Mouse (Mus musculus): ENCODE measurements around the gene Pgs1. TPM values are rescaled to one million over a fixed set of nuclear protein-coding genes. Genes with fewer than 3 reads are reported as not detected.
A peak's percentile ranks its signal among the peaks of the same experiment; 100 is the strongest.

Gene Pgs1
- 32.9 and 39.2 TPM in 2 replicates for total RNA-seq (2021)
- long read RNA-seq, experiment 1, transcript Pgs1-201 (10 exons, 2,197 nt), result minor isoform, 7 of 161 reads
- long read RNA-seq, experiment 1, transcript Pgs1-203 (10 exons, 2,863 nt), result major isoform, 122 of 161 reads
- long read RNA-seq, experiment 1, partial matches to known transcripts, result 5 of 161 reads
- long read RNA-seq, experiment 1, other reads (novel, unspliced or antisense), result 27 of 161 reads
- long read RNA-seq, experiment 2, transcript Pgs1-203 (10 exons, 2,863 nt), result major isoform, 69 of 91 reads
- long read RNA-seq, experiment 2, partial matches to known transcripts, result 1 of 91 reads
- long read RNA-seq, experiment 2, other reads (novel, unspliced or antisense), result 16 of 91 reads

GRCm38 (mm10) chr11:117986126-117987031, at the start of gene Pgs1:
Pgs1 (plus strand) TSS chr11:117986292.
- peak; percentile 95 for DNase-seq

GRCm38 (mm10) chr11:117939004-117939730, 46.9 kb upstream of the Pgs1 start:
- DNase-seq, result no peak

GRCm38 (mm10) chr11:117939741-117940285, 46.3 kb upstream of the Pgs1 start:
- peak; percentile 76 for DNase-seq

GRCm38 (mm10) chr11:117940881-117941280, 45.2 kb upstream of the Pgs1 start:
- DNase-seq, result no peak

- DNase-seq, result no peak
Measured at GRCm38 (mm10) chr11:117941325-117941834, 44.7 kb upstream of the Pgs1 start.

GRCm38 (mm10) chr11:117941848-117942247, 44.2 kb upstream of the Pgs1 start:
- DNase-seq, result no peak

GRCm38 (mm10) chr11:117946195-117946979, 39.7 kb upstream of the Pgs1 start:
- DNase-seq, result no peak

- no peak for DNase-seq
Measured at GRCm38 (mm10) chr11:117946996-117947419, 39.1 kb upstream of the Pgs1 start.

GRCm38 (mm10) chr11:117949392-117950091, 36.5 kb upstream of the Pgs1 start:
- DNase-seq, result peak; percentile 84

GRCm38 (mm10) chr11:117951391-117951790, 34.7 kb upstream of the Pgs1 start:
- no peak for DNase-seq

- peak; percentile 64 for DNase-seq
Measured at GRCm38 (mm10) chr11:117952174-117952933, 33.7 kb upstream of the Pgs1 start.

- peak; percentile 64 for DNase-seq
Measured at GRCm38 (mm10) chr11:117954094-117954493, 32.0 kb upstream of the Pgs1 start.

GRCm38 (mm10) chr11:117954819-117955218, 31.3 kb upstream of the Pgs1 start:
- no peak for DNase-seq

- peak; percentile 62 for DNase-seq
Measured at GRCm38 (mm10) chr11:117955621-117956020, 30.5 kb upstream of the Pgs1 start.

GRCm38 (mm10) chr11:117958197-117958596, 27.9 kb upstream of the Pgs1 start:
- peak; percentile 85 for DNase-seq

- peak; percentile 56 for DNase-seq
Measured at GRCm38 (mm10) chr11:117959166-117959565, 26.9 kb upstream of the Pgs1 start.

- no peak for DNase-seq
Measured at GRCm38 (mm10) chr11:117959741-117960381, 26.2 kb upstream of the Pgs1 start.

GRCm38 (mm10) chr11:117960601-117961000, 25.5 kb upstream of the Pgs1 start:
- DNase-seq, result no peak
